Mouse (Mus musculus): ENCODE data around the gene Hist2h3c2. TPM values are rescaled to one million over a fixed set of nuclear protein-coding genes. Genes with fewer than 3 reads are reported as not detected.

Gene Hist2h3c2
- polyA plus RNA-seq, 1 experiment from 2014 or later: 9.8 TPM

DNA sequence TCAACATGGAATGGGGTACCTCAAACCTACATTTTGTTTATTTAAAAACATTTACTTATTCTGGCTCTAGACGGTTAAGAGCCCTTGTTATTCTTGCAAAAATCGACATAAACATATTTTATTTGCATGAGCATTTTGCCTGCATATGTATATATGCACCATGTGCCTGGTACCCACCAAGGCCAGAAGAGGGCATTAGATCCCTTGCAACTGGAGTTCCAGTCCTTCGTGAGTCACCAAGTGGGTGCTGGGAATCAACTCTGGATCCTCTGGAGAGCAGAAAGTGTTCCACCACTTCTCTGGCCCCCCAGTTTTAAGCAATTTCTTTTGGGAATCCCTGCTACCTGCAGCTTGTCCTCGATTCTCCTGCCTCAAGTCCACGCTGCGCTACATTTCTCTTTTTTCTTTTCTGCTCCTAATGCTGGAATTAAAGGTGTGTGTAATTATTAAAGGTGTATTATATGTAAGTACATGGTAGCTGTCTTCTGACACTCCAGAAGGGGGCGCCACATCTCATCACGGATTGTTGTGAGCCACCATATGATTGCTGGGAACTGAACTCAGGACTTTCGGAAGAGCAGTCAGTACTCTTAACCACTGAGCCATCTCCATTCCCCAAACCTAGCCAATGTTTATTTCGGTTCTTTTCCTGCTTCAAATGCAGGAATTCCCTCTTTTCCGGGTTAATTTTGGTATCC lies 43.2 kb downstream of the Hist2h3c2 start:
- Histone ChIP-seq H3K27me3 (ENCODE audit: control insufficient read depth, insufficient read depth, low read length) (no peaks in the 10 kb centered on the region), H3K4me3 (ENCODE audit: low read depth, low read length) (no peak overlapping the region), H3K27ac (replicated peaks; ENCODE audit: low read depth, low read length) (no peak overlapping the region), H3K4me1 (ENCODE audit: control insufficient read depth, insufficient read depth, low read length) (no peaks in the 10 kb centered on the region), H3K9me3 (replicated peaks; ENCODE audit: control insufficient read depth, low read length) (no peaks in the 10 kb centered on the region), H3K36me3 (replicated peaks; ENCODE audit: control insufficient read depth, insufficient read depth, low read depth, low read length) (no peaks in the 10 kb centered on the region), H3K4me2 (ENCODE audit: low read depth, low read length) (no peak overlapping the region), H3K9ac (replicated peaks; ENCODE audit: low read length) (no peak overlapping the region)
- ATAC-seq (replicated peaks; ENCODE audit: insufficient number of reproducible peaks, low FRiP score, low TSS enrichment, low read depth) (no peak), DNase-seq (ENCODE audit: low spot score) (no peak)
- 90% methylated on average over 11 of the region's 11 CpGs for WGBS

DNA sequence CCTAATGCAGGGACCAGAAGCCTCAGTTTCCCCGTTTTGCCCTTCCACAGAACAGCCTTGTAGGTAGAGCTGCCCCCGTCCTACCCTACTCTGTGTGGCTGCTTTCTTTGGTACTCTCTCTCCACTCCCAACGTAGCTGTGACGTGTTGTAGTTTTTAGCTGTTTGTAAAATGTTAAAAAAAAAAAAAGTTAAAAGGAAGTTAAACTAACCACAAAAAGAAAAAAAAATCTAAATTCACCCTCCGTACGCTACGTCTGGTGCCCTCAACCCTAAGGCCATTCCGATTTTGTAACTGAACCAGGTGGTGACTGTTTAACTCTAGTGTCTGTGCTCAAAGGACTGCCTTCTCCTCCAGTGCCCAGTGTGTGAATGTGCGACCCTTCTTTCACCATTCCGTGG lies 44.0 kb downstream of the Hist2h3c2 start:
- no peak overlapping the region for H3K27ac ChIP-seq (replicated peaks; ENCODE audit: low read depth, low read length)
- 86% methylated on average over 10 of the region's 10 CpGs for WGBS
- DNase-seq (ENCODE audit: low spot score): no peak
- H3K27me3 ChIP-seq (ENCODE audit: control insufficient read depth, insufficient read depth, low read length): no peaks in the 10 kb centered on the region
- ATAC-seq (replicated peaks; ENCODE audit: insufficient number of reproducible peaks, low FRiP score, low TSS enrichment, low read depth): no peak
- no peaks in the 10 kb centered on the region for H3K36me3 ChIP-seq (replicated peaks; ENCODE audit: control insufficient read depth, insufficient read depth, low read depth, low read length)
- no peak overlapping the region for H3K4me2 ChIP-seq (ENCODE audit: low read depth, low read length)
- no peak overlapping the region for H3K9ac ChIP-seq (replicated peaks; ENCODE audit: low read length)
- no peaks in the 10 kb centered on the region for H3K9me3 ChIP-seq (replicated peaks; ENCODE audit: control insufficient read depth, low read length)
- no peak overlapping the region for H3K4me3 ChIP-seq (ENCODE audit: low read depth, low read length)
- no peaks in the 10 kb centered on the region for H3K4me1 ChIP-seq (ENCODE audit: control insufficient read depth, insufficient read depth, low read length)

DNA sequence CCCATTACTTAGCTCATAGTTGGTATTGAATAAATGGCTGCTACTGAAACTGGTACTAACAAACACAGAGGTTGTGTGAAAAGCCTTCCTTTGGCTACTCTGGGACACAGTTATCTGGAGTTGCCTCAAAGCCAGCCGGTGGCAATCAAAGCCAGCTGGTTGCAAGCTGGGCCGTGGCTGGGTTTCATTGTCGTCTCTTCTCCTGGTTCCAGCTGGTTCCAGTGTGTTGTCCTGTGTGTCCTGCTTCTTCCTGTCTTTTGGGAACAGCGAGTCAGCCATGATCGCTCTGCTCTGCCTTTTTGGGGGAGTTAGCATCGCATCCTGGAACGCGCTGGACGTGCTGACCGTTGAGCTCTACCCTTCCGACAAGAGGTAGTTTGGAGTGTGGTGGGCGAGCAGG lies 46.0 kb downstream of the Hist2h3c2 start:
- Histone ChIP-seq H3K4me2 (ENCODE audit: low read depth, low read length) (no peak overlapping the region), H3K4me1 (ENCODE audit: control insufficient read depth, insufficient read depth, low read length) (no peaks in the 10 kb centered on the region), H3K27me3 (ENCODE audit: control insufficient read depth, insufficient read depth, low read length) (no peaks in the 10 kb centered on the region), H3K4me3 (ENCODE audit: low read depth, low read length) (no peak overlapping the region), H3K9ac (replicated peaks; ENCODE audit: low read length) (no peak overlapping the region), H3K27ac (replicated peaks; ENCODE audit: low read depth, low read length) (no peak overlapping the region), H3K9me3 (replicated peaks; ENCODE audit: control insufficient read depth, low read length) (no peaks in the 10 kb centered on the region), H3K36me3 (replicated peaks; ENCODE audit: control insufficient read depth, insufficient read depth, low read depth, low read length) (no peaks in the 10 kb centered on the region)
- ATAC-seq (replicated peaks; ENCODE audit: insufficient number of reproducible peaks, low FRiP score, low TSS enrichment, low read depth): no peak
- no peak for DNase-seq (ENCODE audit: low spot score)
- 58% methylated on average over 12 of the region's 12 CpGs for WGBS

Small RNAs within 50 kb of the gene (microRNA-seq; reads per million reads assigned to microRNA genes)
- gene Gm44492 (ENCODE audit: borderline number of aligned reads) (not detected), gene Gm47311 (ENCODE audit: borderline number of aligned reads) (not detected), gene Gm47313 (ENCODE audit: borderline number of aligned reads) (not detected)

Other genes starting within 250 kb of the Hist2h3c2 start
- 63.1 and 64.8 TPM in 2 replicates for gene Plekho1, start 243.1 kb downstream of the Hist2h3c2 start, polyA plus RNA-seq (2014; fragmentation: Nextera tagmentation; extraction: Ambion mirVana)
- gene Vps45, start 180.7 kb downstream of the Hist2h3c2 start, polyA plus RNA-seq (2014; fragmentation: Nextera tagmentation; extraction: Ambion mirVana): 20.7 and 21.3 TPM in 2 replicates
- gene Otud7b, start 134.6 kb downstream of the Hist2h3c2 start, polyA plus RNA-seq (2014; fragmentation: Nextera tagmentation; extraction: Ambion mirVana): 10.7 and 12.1 TPM in 2 replicates
- 25.0 and 28.4 TPM in 2 replicates for gene Mtmr11, start 77.1 kb downstream of the Hist2h3c2 start, polyA plus RNA-seq (2014; fragmentation: Nextera tagmentation; extraction: Ambion mirVana)
- 212 and 232 TPM in 2 replicates for gene Sf3b4, start 66.8 kb downstream of the Hist2h3c2 start, polyA plus RNA-seq (2014; fragmentation: Nextera tagmentation; extraction: Ambion mirVana)
- 4.3 and 4.8 TPM in 2 replicates for gene Sv2a, start 58.0 kb downstream of the Hist2h3c2 start, polyA plus RNA-seq (2014; fragmentation: Nextera tagmentation; extraction: Ambion mirVana)
- gene Bola1, start 19.4 kb downstream of the Hist2h3c2 start, polyA plus RNA-seq (2014; fragmentation: Nextera tagmentation; extraction: Ambion mirVana): 59.4 and 61.9 TPM in 2 replicates
- 1.5 TPM in 1 of 2 replicates, not detected in the other for gene Hist2h2ab, start 19.3 kb downstream of the Hist2h3c2 start, polyA plus RNA-seq (2014; fragmentation: Nextera tagmentation; extraction: Ambion mirVana)
- 12.5 and 15.5 TPM in 2 replicates for gene Hist2h2ac, start 18.2 kb downstream of the Hist2h3c2 start, polyA plus RNA-seq (2014; fragmentation: Nextera tagmentation; extraction: Ambion mirVana)
- gene Hist2h2be, start 18.0 kb downstream of the Hist2h3c2 start, polyA plus RNA-seq (2014; fragmentation: Nextera tagmentation; extraction: Ambion mirVana): 11.5 and 12.4 TPM in 2 replicates
- 45.8 and 51.6 TPM in 2 replicates for gene Hist2h2aa2, start 1.1 kb upstream of the Hist2h3c2 start, polyA plus RNA-seq (2014; fragmentation: Nextera tagmentation; extraction: Ambion mirVana)
- gene Hist2h2aa1, start 6.4 kb upstream of the Hist2h3c2 start, polyA plus RNA-seq (2014; fragmentation: Nextera tagmentation; extraction: Ambion mirVana): 7.0 and 15.3 TPM in 2 replicates
- 0.50 and 1.8 TPM in 2 replicates for gene Hist2h3c1, start 7.6 kb upstream of the Hist2h3c2 start, polyA plus RNA-seq (2014; fragmentation: Nextera tagmentation; extraction: Ambion mirVana)
- 4.4 TPM in 2 replicates for gene Hist2h4, start 24.2 kb upstream of the Hist2h3c2 start, polyA plus RNA-seq (2014; fragmentation: Nextera tagmentation; extraction: Ambion mirVana)
- gene Hist2h3b, start 29.5 kb upstream of the Hist2h3c2 start, polyA plus RNA-seq (2014; fragmentation: Nextera tagmentation; extraction: Ambion mirVana): 79.1 and 90.2 TPM in 2 replicates
- 18.6 and 25.6 TPM in 2 replicates for gene Hist2h2bb, start 30.6 kb upstream of the Hist2h3c2 start, polyA plus RNA-seq (2014; fragmentation: Nextera tagmentation; extraction: Ambion mirVana)
- 1.3 and 2.1 TPM in 2 replicates for gene Fcgr1, start 54.8 kb upstream of the Hist2h3c2 start, polyA plus RNA-seq (2014; fragmentation: Nextera tagmentation; extraction: Ambion mirVana)
- gene BC107364, start 213.2 kb upstream of the Hist2h3c2 start, polyA plus RNA-seq (2014; fragmentation: Nextera tagmentation; extraction: Ambion mirVana): not detected in 2 replicates

Measured in embryonic facial prominence, embryonic 11.5 days (tissue).